Mouse (Mus musculus) kidney, adult 2 months (tissue): ENCODE data around the gene Kif26b. TPM values are rescaled to one million over a fixed set of nuclear protein-coding genes. Genes with fewer than 3 reads are reported as not detected.

Source experiments
- DNase-seq: peaks from one replicate; pipeline ENCODE4 v3.0.0; 2021
- H3K27ac ChIP-seq: fragments of 200-500 bp; 2 replicates; pipeline ENCODE4 v1.5.1; 2012; ENCODE audit warnings: low read depth, low read length, control low read depth, inconsistent platforms; ENCODE audit not compliant: insufficient read depth
- H3K27me3 ChIP-seq: fragments of 200-500 bp; replicated peaks from 2 replicates; pipeline ENCODE4 v1.6.1; 2012; ENCODE audit warnings: mild to moderate bottlenecking, moderate library complexity, low read length, inconsistent platforms; ENCODE audit not compliant: control insufficient read depth, insufficient read depth
- H3K36me3 ChIP-seq: fragments of 200-500 bp; 2 replicates; pipeline ENCODE4 v1.6.1; 2012; ENCODE audit warnings: mild to moderate bottlenecking, moderate library complexity, low read length, inconsistent platforms; ENCODE audit not compliant: control insufficient read depth, insufficient read depth
- H3K4me1 ChIP-seq: fragments of 200-500 bp; 2 replicates; pipeline ENCODE4 v1.6.1; 2011; ENCODE audit warnings: low read length; ENCODE audit not compliant: control insufficient read depth, insufficient read depth
- H3K4me3 ChIP-seq: fragments of 200-500 bp; 2 replicates; pipeline ENCODE4 v1.5.1; 2011; ENCODE audit warnings: mild to moderate bottlenecking, low read depth, low read length, control low read depth; ENCODE audit not compliant: insufficient read depth
- CTCF ChIP-seq: fragments of 200-500 bp; conservative IDR thresholded peaks from 2 replicates; pipeline ENCODE4 v1.5.1; 2011; ENCODE audit warnings: low read depth, mild to moderate bottlenecking, control low read depth, low read length, moderate library complexity, mixed read lengths; ENCODE audit not compliant: insufficient read depth, insufficient read length
- POLR2A ChIP-seq: fragments of 200-500 bp; IDR thresholded peaks from one replicate; pipeline ENCODE4 v1.6.1; 2011; ENCODE audit warnings: low read depth, low read length, control low read depth
- WGBS: fragments of 180-500 bp; shearing (Covaris S2); methylation state at CpG from one replicate; pipeline ENCODE4 v1.1.7; 2018; 5-methylcytosine and 5-hydroxymethylcytosine counted together
- polyA plus RNA-seq: library from polyadenylated mRNA; depleted of rRNA; stranded (reverse); fragments of >200 nt; gene quantifications from 2 replicates; pipeline ENCODE4 v1.2.3, GENCODE M21; 2012

The Kif26b gene
- polyA plus RNA-seq, 1 experiment: 0.97 TPM

DNA sequence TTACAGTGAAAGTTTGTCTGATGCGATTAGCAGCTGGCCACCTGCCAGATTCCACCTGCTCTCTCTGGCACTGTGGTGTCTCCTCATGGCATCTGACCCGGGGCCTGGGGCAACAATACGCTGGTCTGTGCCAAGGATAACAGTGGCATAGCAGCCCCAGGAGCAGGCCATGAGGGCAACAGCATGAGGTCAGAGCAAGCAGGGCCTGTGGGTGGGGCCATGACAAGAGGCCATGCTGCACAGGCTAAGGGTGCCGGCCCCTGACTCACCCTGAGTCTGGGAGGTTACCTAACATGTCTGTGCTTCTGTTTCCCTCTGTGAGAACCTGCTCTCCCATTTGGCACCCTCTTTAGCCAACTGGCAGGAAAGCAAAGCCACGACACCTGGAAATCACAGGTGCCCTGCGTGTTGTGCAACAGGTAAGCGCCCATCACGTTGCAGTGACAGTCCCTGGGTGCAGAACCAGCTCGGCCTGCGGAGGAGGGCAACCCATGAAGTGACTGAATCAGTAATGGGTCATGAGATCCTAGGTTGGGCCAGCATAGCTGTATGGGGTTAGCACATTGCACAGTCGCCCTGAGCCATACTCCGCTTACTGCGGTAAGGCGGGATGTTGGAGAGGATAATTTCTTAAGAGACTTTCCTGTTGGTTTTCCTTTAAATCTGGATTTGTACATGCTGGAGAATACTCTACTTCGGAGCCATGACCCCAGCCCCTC lies 72.1 kb downstream of the Kif26b start:
- no peaks in the 10 kb centered on the region for H3K27me3 ChIP-seq
- TF ChIP-seq POLR2A: no peak
- no peak for TF ChIP-seq CTCF
- no peak overlapping the region for H3K4me3 ChIP-seq
- DNase-seq: peak; percentile 2
- H3K4me1 ChIP-seq: no peaks in the 10 kb centered on the region
- WGBS: 65% methylated on average over 15 of the region's 15 CpGs
- no peak overlapping the region for H3K27ac ChIP-seq
- no peaks in the 10 kb centered on the region for H3K36me3 ChIP-seq

DNA sequence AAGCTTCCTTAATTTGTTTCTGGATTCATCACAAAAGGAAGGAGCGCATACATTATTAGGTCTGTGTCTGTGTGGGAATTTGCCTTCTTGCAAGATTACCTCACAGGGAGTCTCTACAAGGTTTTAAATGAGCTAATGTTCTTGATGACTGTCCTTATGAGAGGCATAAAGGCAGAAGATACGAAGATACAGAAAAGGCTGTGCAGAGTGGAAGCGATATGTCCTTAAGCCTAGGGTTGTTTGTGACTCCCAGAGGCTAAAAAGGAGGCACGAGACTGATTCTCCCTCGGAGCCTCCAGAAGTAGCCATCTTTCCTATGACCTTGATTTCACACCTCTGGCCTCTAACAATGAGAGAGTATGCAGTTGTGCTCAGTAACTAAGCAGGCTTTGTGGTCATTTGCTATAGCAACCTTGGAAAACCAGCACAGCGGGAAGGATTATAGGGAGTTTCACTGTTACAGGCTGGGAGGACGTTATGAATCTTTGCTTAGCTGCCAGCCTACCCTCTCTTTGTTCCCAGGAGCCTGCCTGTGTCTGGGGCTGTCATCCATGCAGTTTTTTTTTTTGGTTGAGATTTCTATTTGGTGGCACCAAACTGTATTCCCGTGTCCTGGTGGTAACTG lies 80.3 kb downstream of the Kif26b start:
- no peaks in the 10 kb centered on the region for H3K36me3 ChIP-seq
- DNase-seq: no peak
- H3K27me3 ChIP-seq: no peaks in the 10 kb centered on the region
- no peaks in the 10 kb centered on the region for H3K4me1 ChIP-seq
- H3K4me3 ChIP-seq: no peak overlapping the region
- TF ChIP-seq CTCF (no peak), POLR2A (no peak)
- no peak overlapping the region for H3K27ac ChIP-seq
- WGBS: 61% methylated on average over 8 of the region's 8 CpGs

DNA sequence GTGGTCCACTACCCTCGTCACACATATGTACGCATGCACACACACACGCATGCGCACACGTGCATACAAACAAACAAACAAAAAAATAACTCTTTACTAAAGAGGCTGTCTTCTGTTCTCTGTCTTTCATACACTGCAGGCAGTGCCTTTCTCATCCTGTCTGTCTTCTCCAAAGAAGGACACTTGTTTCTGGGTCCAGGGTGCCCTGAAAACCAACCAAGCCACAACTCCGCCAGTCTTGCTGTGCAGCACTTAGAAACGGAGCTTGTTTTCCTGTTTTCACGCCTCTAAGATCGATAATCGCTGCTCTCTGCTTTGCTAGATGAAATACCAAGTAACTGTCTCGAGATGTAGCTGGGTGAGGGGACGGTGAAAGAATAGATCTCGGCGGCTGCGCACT lies 82.6 kb downstream of the Kif26b start:
- Histone ChIP-seq H3K4me1 (no peaks in the 10 kb centered on the region), H3K36me3 (no peaks in the 10 kb centered on the region), H3K27ac (no peak overlapping the region), H3K4me3 (no peak overlapping the region), H3K27me3 (no peaks in the 10 kb centered on the region)
- no peak for TF ChIP-seq CTCF
- TF ChIP-seq POLR2A: no peak
- WGBS: 86% methylated on average over 15 of the region's 15 CpGs
- DNase-seq: no peak

DNA sequence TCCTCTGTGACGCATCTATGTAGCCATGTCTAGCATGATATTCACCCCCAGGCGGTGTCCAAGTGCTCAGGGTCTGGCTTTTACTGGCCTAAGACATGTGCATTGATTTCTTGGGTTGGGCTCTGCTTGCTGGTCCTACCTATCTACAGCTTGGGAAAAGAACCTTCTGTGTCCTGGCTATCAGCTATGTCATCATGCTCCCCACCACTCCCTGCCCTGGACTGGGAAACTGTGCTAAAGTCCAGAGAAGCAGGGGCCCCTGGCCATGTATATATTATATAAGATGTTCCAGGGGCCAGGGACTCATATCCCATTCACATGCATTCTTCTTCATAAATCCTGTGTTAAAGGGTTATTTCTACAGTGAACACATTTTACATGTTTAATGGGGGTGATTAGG lies 92.4 kb downstream of the Kif26b start:
- H3K4me1 ChIP-seq: no peaks in the 10 kb centered on the region
- TF ChIP-seq CTCF: no peak
- TF ChIP-seq POLR2A: no peak
- WGBS: 100% methylated on average over 2 of the region's 2 CpGs

DNA sequence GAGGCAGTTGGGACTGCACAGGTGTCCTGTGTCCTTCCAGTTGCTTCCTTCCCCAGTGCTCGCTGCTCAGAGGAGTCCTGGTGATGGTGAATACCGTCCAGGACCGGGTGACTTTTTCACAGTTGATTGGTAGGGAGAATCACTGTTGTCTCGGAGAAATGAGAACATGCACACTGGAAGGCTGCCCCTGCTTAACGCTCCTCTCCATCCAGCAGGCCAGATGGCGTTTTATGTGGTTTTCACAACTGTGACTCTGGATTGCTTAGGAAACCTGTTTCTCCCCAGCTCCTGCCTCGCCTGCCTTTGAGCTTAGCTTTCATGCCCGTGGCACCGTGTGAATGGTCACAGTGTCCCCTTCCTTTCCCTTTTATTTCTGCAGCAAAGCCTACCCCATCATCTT lies 95.0 kb downstream of the Kif26b start:
- Histone ChIP-seq H3K4me1 (no peaks in the 10 kb centered on the region), H3K4me3 (no peak overlapping the region), H3K27me3 (no peaks in the 10 kb centered on the region), H3K36me3 (no peaks in the 10 kb centered on the region), H3K27ac (no peak overlapping the region)
- TF ChIP-seq POLR2A (no peak), CTCF (no peak)
- no peak for DNase-seq
- 44% methylated on average over 9 of the region's 9 CpGs for whole genome bisulfite sequencing

More for the DNA sequence above, 92.4 kb downstream of the Kif26b start:
- Histone ChIP-seq H3K36me3 (no peaks in the 10 kb centered on the region), H3K27me3 (no peaks in the 10 kb centered on the region), H3K27ac (no peak overlapping the region), H3K4me3 (no peak overlapping the region)
- DNase-seq: no peak

DNA sequence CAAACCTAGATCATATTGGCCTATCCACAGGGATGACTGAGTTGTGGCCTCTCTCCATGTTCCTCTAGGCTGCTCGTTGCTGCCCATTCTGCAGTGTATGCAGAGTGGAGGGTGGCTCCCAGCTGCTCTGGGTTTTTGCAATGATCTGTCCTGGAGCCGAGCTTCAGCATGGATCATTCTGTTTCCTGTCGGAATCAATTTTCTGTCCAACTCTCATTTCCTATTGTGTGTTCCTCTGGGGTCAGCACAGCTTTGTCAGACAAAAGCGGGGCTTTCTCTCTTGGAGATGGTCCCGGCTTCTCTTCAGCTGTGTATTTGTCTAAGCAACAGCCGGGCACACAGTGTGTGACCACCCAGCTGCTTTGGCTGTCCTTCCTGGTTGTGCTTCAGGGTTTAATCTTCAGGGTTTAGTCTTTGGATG lies 98.0 kb downstream of the Kif26b start:
- H3K4me1 ChIP-seq: no peaks in the 10 kb centered on the region
- H3K4me3 ChIP-seq: no peak overlapping the region
- no peak for DNase-seq
- no peak overlapping the region for H3K27ac ChIP-seq
- no peaks in the 10 kb centered on the region for H3K36me3 ChIP-seq
- WGBS: 57% methylated on average over 6 of the region's 6 CpGs
- H3K27me3 ChIP-seq: no peaks in the 10 kb centered on the region
- no peak for TF ChIP-seq CTCF
- TF ChIP-seq POLR2A: no peak

DNA sequence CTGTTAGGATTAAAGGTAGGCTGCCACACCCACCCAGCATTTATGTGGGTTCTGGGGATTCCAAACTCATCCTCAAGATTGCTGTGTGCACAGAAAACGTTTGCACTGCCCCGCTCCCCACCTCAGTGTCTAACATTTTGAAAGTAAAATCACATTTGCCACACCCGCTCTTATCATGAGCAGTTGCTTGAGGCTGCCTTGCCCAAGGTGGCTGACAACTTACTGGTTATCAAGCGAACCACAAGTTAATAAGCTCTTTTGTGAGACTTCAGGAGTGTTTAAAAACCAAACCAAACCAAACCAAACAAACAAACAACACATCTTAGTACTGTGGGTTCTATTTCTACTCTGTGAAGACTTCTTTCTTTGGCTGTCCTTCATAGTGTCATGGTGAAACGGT lies 101.1 kb downstream of the Kif26b start:
- DNase-seq: no peak
- 83% methylated on average over 5 of the region's 5 CpGs for WGBS
- Histone ChIP-seq H3K27ac (no peak overlapping the region), H3K36me3 (no peaks in the 10 kb centered on the region), H3K27me3 (no peaks in the 10 kb centered on the region), H3K4me3 (no peak overlapping the region), H3K4me1 (no peaks in the 10 kb centered on the region)
- TF ChIP-seq CTCF: no peak
- no peak for TF ChIP-seq POLR2A

DNA sequence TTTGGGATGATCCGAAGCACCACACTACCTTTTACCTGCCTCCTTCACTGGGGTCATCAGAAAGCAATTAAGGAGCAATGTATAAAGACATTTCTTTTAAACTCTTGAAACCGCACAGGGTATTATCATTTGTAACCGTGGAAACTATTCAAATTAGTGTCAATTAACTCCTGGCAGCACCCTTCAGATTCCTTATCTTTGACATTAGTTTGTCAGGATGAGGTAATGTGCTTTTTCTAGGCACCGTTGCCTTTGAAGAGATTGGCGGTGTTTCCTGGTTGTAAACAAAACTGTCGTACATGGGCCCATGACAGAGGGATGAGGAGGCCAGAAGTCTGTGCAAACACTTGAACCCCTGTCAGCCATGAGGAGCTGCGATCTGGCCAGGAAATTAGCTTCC lies 102.9 kb downstream of the Kif26b start:
- Histone ChIP-seq H3K4me1 (no peaks in the 10 kb centered on the region), H3K36me3 (no peaks in the 10 kb centered on the region), H3K4me3 (no peak overlapping the region), H3K27me3 (no peaks in the 10 kb centered on the region), H3K27ac (no peak overlapping the region)
- WGBS: 58% methylated on average over 7 of the region's 7 CpGs
- TF ChIP-seq POLR2A (no peak), CTCF (no peak)
- no peak for DNase-seq
